Comparison of ENCODE assay signal across 11 mouse cellular contexts in genomic region chr4:150076147-150076546, GRCm38 (mm10). TPM values are rescaled to one million over a fixed set of nuclear protein-coding genes. Genes with fewer than 3 reads are reported as not detected.
A peak's percentile ranks its signal among the peaks of the same experiment; 100 is the strongest.
DNase-seq lines count a peak whose midpoint lies in the region; ATAC-seq and TF ChIP-seq lines count a peak whose summit lies in the region.
"Had no signal": no experiment of that assay in that cellular context is flagged by ENCODE, and none has a peak within 500 bp of the region (broad histone marks: within the 10 kb centered on the region; RNA-seq: fewer than 3 reads in every experiment).

No protein-coding gene starts in this region.

- ATAC-seq in neural tube, embryonic 11.5 days (ENCODE audit: insufficient read depth, low FRiP score, low TSS enrichment): no peak
- ATAC-seq in neural tube, embryonic 15.5 days (ENCODE audit: low FRiP score): no peak
- no peak for ATAC-seq in intestine, postnatal 0 days
- ATAC-seq in CD4-positive, CD25-positive, alpha-beta regulatory T cell, adult 4 months: no peak
- ATAC-seq: forebrain, postnatal 0 days had no signal

- no peak overlapping the region for H3K27ac ChIP-seq in neural tube, embryonic 11.5 days (ENCODE audit: low read depth, low read length)
- no peak overlapping the region for H3K27ac ChIP-seq in neural tube, embryonic 15.5 days (replicated peaks)
- H3K27ac ChIP-seq in intestine, postnatal 0 days (ENCODE audit: low read depth, low read length): no peak overlapping the region
- H3K27ac ChIP-seq: stomach, embryonic 15.5 days had no signal

- H3K27me3 ChIP-seq in neural tube, embryonic 11.5 days (ENCODE audit: control insufficient read depth, insufficient read depth, low read length): no peaks in the 10 kb centered on the region
- H3K27me3 ChIP-seq in neural tube, embryonic 15.5 days (replicated peaks): no peaks in the 10 kb centered on the region
- no peaks in the 10 kb centered on the region for H3K27me3 ChIP-seq in intestine, postnatal 0 days (replicated peaks; ENCODE audit: control insufficient read depth, insufficient read depth, low read length)
- H3K27me3 ChIP-seq: stomach, embryonic 15.5 days had no signal

- 41% methylated on average over 18 of the region's 18 CpGs for WGBS in neural tube, embryonic 11.5 days
- 41% methylated on average over 18 of the region's 18 CpGs for WGBS in neural tube, embryonic 15.5 days
- 46% methylated on average over 18 of the region's 18 CpGs for WGBS in intestine, postnatal 0 days

- H3K4me1 ChIP-seq in neural tube, embryonic 11.5 days (ENCODE audit: control insufficient read depth, insufficient read depth, low read length): no peaks in the 10 kb centered on the region
- no peaks in the 10 kb centered on the region for H3K4me1 ChIP-seq in neural tube, embryonic 15.5 days
- H3K4me1 ChIP-seq in intestine, postnatal 0 days (replicated peaks; ENCODE audit: control insufficient read depth, insufficient read depth, low read length): no peaks in the 10 kb centered on the region

- H3K4me3 ChIP-seq in neural tube, embryonic 11.5 days (ENCODE audit: low read depth, low read length): no peak overlapping the region
- H3K4me3 ChIP-seq in neural tube, embryonic 15.5 days (replicated peaks): no peak overlapping the region
- H3K4me3 ChIP-seq in intestine, postnatal 0 days (ENCODE audit: low read depth, low read length): no peak overlapping the region
- H3K4me3 ChIP-seq: stomach, embryonic 15.5 days had no signal

- H3K4me2 ChIP-seq in neural tube, embryonic 11.5 days (ENCODE audit: low read depth): no peak overlapping the region
- no peak overlapping the region for H3K4me2 ChIP-seq in neural tube, embryonic 15.5 days
- H3K4me2 ChIP-seq in intestine, postnatal 0 days (replicated peaks; ENCODE audit: low read depth): no peak overlapping the region
- H3K4me2 ChIP-seq: stomach, embryonic 15.5 days had no signal

- DNase-seq in gastrocnemius, adult 18-20 months (ENCODE audit: low spot score): peak; percentile 29
- no peak for DNase-seq in gastrocnemius, postnatal 10 days
- peak; percentile 30 for DNase-seq in neural tube, embryonic 11.5 days (ENCODE audit: low spot score)
- DNase-seq in lung, adult 18-20 months: peak; percentile 68 to 78
- DNase-seq in retina, embryonic 14.5 days (ENCODE audit: low spot score): peak; percentile 36
- DNase-seq: adrenal gland, adult 8-10 months; forebrain, postnatal 0 days had no signal

- no peak overlapping the region for H3K9ac ChIP-seq in neural tube, embryonic 11.5 days (ENCODE audit: low read length)
- no peak overlapping the region for H3K9ac ChIP-seq in neural tube, embryonic 15.5 days (replicated peaks)
- no peak overlapping the region for H3K9ac ChIP-seq in intestine, postnatal 0 days (ENCODE audit: low read depth, low read length)
- H3K9ac ChIP-seq: forebrain, postnatal 0 days; stomach, embryonic 15.5 days had no signal

- TF ChIP-seq CTCF in intestine, postnatal 0 days (IDR thresholded peaks at IDR 0.05; ENCODE audit: low read depth): no peak

- H3K36me3 ChIP-seq in neural tube, embryonic 11.5 days (ENCODE audit: control insufficient read depth, insufficient read depth, low read length): no peaks in the 10 kb centered on the region
- H3K36me3 ChIP-seq in neural tube, embryonic 15.5 days: no peaks in the 10 kb centered on the region
- H3K36me3 ChIP-seq in intestine, postnatal 0 days (ENCODE audit: control insufficient read depth, insufficient read depth): no peaks in the 10 kb centered on the region
- H3K36me3 ChIP-seq: stomach, embryonic 15.5 days had no signal

- H3K9me3 ChIP-seq in neural tube, embryonic 11.5 days (ENCODE audit: control insufficient read depth, low read length): no peaks in the 10 kb centered on the region
- no peaks in the 10 kb centered on the region for H3K9me3 ChIP-seq in neural tube, embryonic 15.5 days (replicated peaks)
- no peaks in the 10 kb centered on the region for H3K9me3 ChIP-seq in intestine, postnatal 0 days (ENCODE audit: control insufficient read depth)
- H3K9me3 ChIP-seq: stomach, embryonic 15.5 days had no signal

RNA-seq across cellular contexts. Expression of gene Gpr157, which starts 11.0 kb away (rescaled TPM):
- total RNA-seq in gastrocnemius, adult 18-20 months (2021): 10 to 100 TPM; 34.5 to 38.2 TPM
- 10 to 100 TPM; 18.8 to 19.2 TPM for total RNA-seq in gastrocnemius, postnatal 10 days (2021)
- 0.24 and 0.28 TPM in 2 replicates for polyA plus RNA-seq in neural tube, embryonic 11.5 days (2014; fragmentation: Nextera tagmentation; extraction: Ambion mirVana)
- 0.67 and 0.74 TPM in 2 replicates for polyA plus RNA-seq in neural tube, embryonic 15.5 days (2015; fragmentation: Nextera tagmentation; extraction: Ambion mirVana)
- polyA plus RNA-seq in intestine, postnatal 0 days (2015; fragmentation: Nextera tagmentation; extraction: Ambion mirVana): 2.5 and 3.2 TPM in 2 replicates
- polyA plus RNA-seq in CD4-positive, CD25-positive, alpha-beta regulatory T cell, adult 4 months (2017; shearing (Covaris generic)): under 1 TPM; 0.15 to 0.30 TPM

RNA-seq across cellular contexts. Expression of gene Slc2a5, which starts 42.9 kb away (rescaled TPM):
- total RNA-seq in gastrocnemius, adult 18-20 months (2021): not detected
- 1 to 10 TPM; 2.0 to 2.4 TPM for total RNA-seq in gastrocnemius, postnatal 10 days (2021)
- 2.9 and 3.3 TPM in 2 replicates for polyA plus RNA-seq in neural tube, embryonic 11.5 days (2014; fragmentation: Nextera tagmentation; extraction: Ambion mirVana)
- polyA plus RNA-seq in neural tube, embryonic 15.5 days (2015; fragmentation: Nextera tagmentation; extraction: Ambion mirVana): 2.4 and 2.7 TPM in 2 replicates
- polyA plus RNA-seq in intestine, postnatal 0 days (2015; fragmentation: Nextera tagmentation; extraction: Ambion mirVana): 23.8 and 26.9 TPM in 2 replicates
- polyA plus RNA-seq in CD4-positive, CD25-positive, alpha-beta regulatory T cell, adult 4 months (2017; shearing (Covaris generic)): not detected
